Mouse (Mus musculus): Measurements from ENCODE around the gene Egfl8. TPM values are rescaled to one million over a fixed set of nuclear protein-coding genes. Genes with fewer than 3 reads are reported as not detected.

The Egfl8 gene
- 0.66 to 0.67 TPM in 2 of 4 replicates, not detected in the others for total RNA-seq (2023; ENCODE audit: inconsistent age)

GRCm38 (mm10) chr17:34615871-34616270, at the start of gene Egfl8:
TSS of gene Egfl8 (minus strand) at chr17:34615971.

GRCm38 (mm10) chr17:34646906-34647787, 31.4 kb upstream of the Egfl8 start, which contains the start of gene Atf6b:
TSS of gene Atf6b (plus strand) at chr17:34647146.

GRCm38 (mm10) chr17:34644608-34645007, 28.8 kb upstream of the Egfl8 start, which contains the start of gene Fkbpl:
TSS of gene Fkbpl (plus strand) at chr17:34644764.

GRCm38 (mm10) chr17:34629221-34629751, 13.5 kb upstream of the Egfl8 start, which contains the start of gene Prrt1:
TSS of gene Prrt1 (plus strand) at chr17:34629533.

GRCm38 (mm10) chr17:34627943-34628643, 12.3 kb upstream of the Egfl8 start, which contains the start of gene Ppt2:
TSS of gene Ppt2 (minus strand) at chr17:34628510.

GRCm38 (mm10) chr17:34604061-34604508, 11.7 kb downstream of the Egfl8 start, which contains the start of gene Agpat1:
TSS of gene Agpat1 (plus strand) at chr17:34604262.

GRCm38 (mm10) chr17:34603375-34604060, 12.3 kb downstream of the Egfl8 start, which contains the start of gene Rnf5:
TSS of gene Rnf5 (minus strand) at chr17:34603690.

GRCm38 (mm10) chr17:34597566-34598095, 18.1 kb downstream of the Egfl8 start, which contains the start of gene Ager:
TSS of gene Ager (plus strand) at chr17:34597862.

GRCm38 (mm10) chr17:34591029-34591993, 24.5 kb downstream of the Egfl8 start, which contains the start of gene Pbx2:
TSS of gene Pbx2 (plus strand) at chr17:34591266.

GRCm38 (mm10) chr17:34589681-34590101, 26.1 kb downstream of the Egfl8 start, which contains the start of gene Gpsm3:
TSS of gene Gpsm3 (plus strand) at chr17:34589806.

GRCm38 (mm10) chr17:34564003-34564421, 51.8 kb downstream of the Egfl8 start, which contains the start of gene Notch4:
TSS of gene Notch4 (plus strand) at chr17:34564268.

Other genes starting within 250 kb of the Egfl8 start
- gene Btnl1, start 238.8 kb downstream of the Egfl8 start, total RNA-seq (2023; ENCODE audit: inconsistent age) = 2.5 to 3.5 TPM (median 3.1 TPM) in 4 replicates
- 6.3 to 23.1 TPM (median 16.8 TPM) in 4 replicates for gene BC051142, start 217.2 kb downstream of the Egfl8 start, total RNA-seq (2023; ENCODE audit: inconsistent age)
- not detected in 4 replicates for gene Btnl4, start 138.7 kb downstream of the Egfl8 start, total RNA-seq (2023; ENCODE audit: inconsistent age)
- not detected in 4 replicates for gene Btnl6, start 98.6 kb downstream of the Egfl8 start, total RNA-seq (2023; ENCODE audit: inconsistent age)
- 0.21 to 2.0 TPM (median 1.6 TPM) in 4 replicates for gene Notch4, start 51.7 kb downstream of the Egfl8 start, total RNA-seq (2023; ENCODE audit: inconsistent age)
- gene Gpsm3, start 26.2 kb downstream of the Egfl8 start, total RNA-seq (2023; ENCODE audit: inconsistent age) = 116 to 126 TPM (median 122 TPM) in 4 replicates
- 51.6 to 61.4 TPM (median 59.6 TPM) in 4 replicates for gene Pbx2, start 24.7 kb downstream of the Egfl8 start, total RNA-seq (2023; ENCODE audit: inconsistent age)
- 3.9 to 4.7 TPM (median 4.7 TPM) in 4 replicates for gene Ager, start 18.1 kb downstream of the Egfl8 start, total RNA-seq (2023; ENCODE audit: inconsistent age)
- gene Rnf5, start 12.3 kb downstream of the Egfl8 start, total RNA-seq (2023; ENCODE audit: inconsistent age) = 30.2 to 36.8 TPM (median 35.2 TPM) in 4 replicates
- gene Agpat1, start 11.7 kb downstream of the Egfl8 start, total RNA-seq (2023; ENCODE audit: inconsistent age) = 58.3 to 69.5 TPM (median 62.3 TPM) in 4 replicates
- gene Ppt2, start 12.5 kb upstream of the Egfl8 start, total RNA-seq (2023; ENCODE audit: inconsistent age) = 3.3 to 5.0 TPM (median 4.2 TPM) in 4 replicates
- 0.84 TPM in 1 of 4 replicates, not detected in the others for gene Prrt1, start 13.6 kb upstream of the Egfl8 start, total RNA-seq (2023; ENCODE audit: inconsistent age)
- gene Fkbpl, start 28.8 kb upstream of the Egfl8 start, total RNA-seq (2023; ENCODE audit: inconsistent age) = 2.6 to 5.5 TPM (median 2.9 TPM) in 4 replicates
- gene Atf6b, start 31.2 kb upstream of the Egfl8 start, total RNA-seq (2023; ENCODE audit: inconsistent age) = 66.4 to 79.2 TPM (median 74.6 TPM) in 4 replicates
- gene Tnxb, start 54.6 kb upstream of the Egfl8 start, total RNA-seq (2023; ENCODE audit: inconsistent age) = 0.09 to 0.22 TPM (median 0.22 TPM) in 3 of 4 replicates, not detected in the other
- gene C4b, start 127.9 kb upstream of the Egfl8 start, total RNA-seq (2023; ENCODE audit: inconsistent age) = 1.8 to 3.2 TPM (median 2.4 TPM) in 4 replicates
- gene Cyp21a1, start 188.6 kb upstream of the Egfl8 start, total RNA-seq (2023; ENCODE audit: inconsistent age) = not detected in 4 replicates
- 60.8 to 71.7 TPM (median 69.2 TPM) in 4 replicates for gene Stk19, start 221.0 kb upstream of the Egfl8 start, total RNA-seq (2023; ENCODE audit: inconsistent age)
- 75.3 to 85.7 TPM (median 83.7 TPM) in 4 replicates for gene Dxo, start 221.0 kb upstream of the Egfl8 start, total RNA-seq (2023; ENCODE audit: inconsistent age)
- 102 to 123 TPM (median 110 TPM) in 4 replicates for gene Skiv2l, start 234.2 kb upstream of the Egfl8 start, total RNA-seq (2023; ENCODE audit: inconsistent age)
- gene Nelfe, start 234.4 kb upstream of the Egfl8 start, total RNA-seq (2023; ENCODE audit: inconsistent age) = 33.5 to 41.3 TPM (median 38.0 TPM) in 4 replicates
- gene Cfb, start 246.5 kb upstream of the Egfl8 start, total RNA-seq (2023; ENCODE audit: inconsistent age) = 0.54 TPM in 1 of 4 replicates, not detected in the others

Data from B cell, adult (primary cell).